Mouse (Mus musculus) kidney, adult 2 months (tissue): ENCODE measurements around the gene Eif2d. TPM values are rescaled to one million over a fixed set of nuclear protein-coding genes. Genes with fewer than 3 reads are reported as not detected.
"Not testable (repeated sequence)": the region's sequence is repeated elsewhere in the genome, so short reads cannot be mapped to it uniquely, and the experiment has no call there.

Experiments
- DNase-seq: peaks from one replicate; pipeline ENCODE4 v3.0.0; 2021
- H3K27ac ChIP-seq: fragments of 200-500 bp; 2 replicates; pipeline ENCODE4 v1.5.1; 2012; ENCODE audit warnings: low read depth, low read length, control low read depth, inconsistent platforms; ENCODE audit not compliant: insufficient read depth
- H3K27me3 ChIP-seq: fragments of 200-500 bp; replicated peaks from 2 replicates; pipeline ENCODE4 v1.6.1; 2012; ENCODE audit warnings: mild to moderate bottlenecking, moderate library complexity, low read length, inconsistent platforms; ENCODE audit not compliant: control insufficient read depth, insufficient read depth
- H3K36me3 ChIP-seq: fragments of 200-500 bp; 2 replicates; pipeline ENCODE4 v1.6.1; 2012; ENCODE audit warnings: mild to moderate bottlenecking, moderate library complexity, low read length, inconsistent platforms; ENCODE audit not compliant: control insufficient read depth, insufficient read depth
- H3K4me1 ChIP-seq: fragments of 200-500 bp; 2 replicates; pipeline ENCODE4 v1.6.1; 2011; ENCODE audit warnings: low read length; ENCODE audit not compliant: control insufficient read depth, insufficient read depth
- H3K4me3 ChIP-seq: fragments of 200-500 bp; 2 replicates; pipeline ENCODE4 v1.5.1; 2011; ENCODE audit warnings: mild to moderate bottlenecking, low read depth, low read length, control low read depth; ENCODE audit not compliant: insufficient read depth
- CTCF ChIP-seq: fragments of 200-500 bp; conservative IDR thresholded peaks from 2 replicates; pipeline ENCODE4 v1.5.1; 2011; ENCODE audit warnings: low read depth, mild to moderate bottlenecking, control low read depth, low read length, moderate library complexity, mixed read lengths; ENCODE audit not compliant: insufficient read depth, insufficient read length
- POLR2A ChIP-seq: fragments of 200-500 bp; IDR thresholded peaks from one replicate; pipeline ENCODE4 v1.6.1; 2011; ENCODE audit warnings: low read depth, low read length, control low read depth
- WGBS: fragments of 180-500 bp; shearing (Covaris S2); methylation state at CpG from one replicate; pipeline ENCODE4 v1.1.7; 2018; 5-methylcytosine and 5-hydroxymethylcytosine counted together
- polyA plus RNA-seq: library from polyadenylated mRNA; depleted of rRNA; stranded (reverse); fragments of >200 nt; gene quantifications from 2 replicates; pipeline ENCODE4 v1.2.3, GENCODE M21; 2012

Gene Eif2d
- polyA plus RNA-seq, 1 experiment: 32.1 TPM

DNA sequence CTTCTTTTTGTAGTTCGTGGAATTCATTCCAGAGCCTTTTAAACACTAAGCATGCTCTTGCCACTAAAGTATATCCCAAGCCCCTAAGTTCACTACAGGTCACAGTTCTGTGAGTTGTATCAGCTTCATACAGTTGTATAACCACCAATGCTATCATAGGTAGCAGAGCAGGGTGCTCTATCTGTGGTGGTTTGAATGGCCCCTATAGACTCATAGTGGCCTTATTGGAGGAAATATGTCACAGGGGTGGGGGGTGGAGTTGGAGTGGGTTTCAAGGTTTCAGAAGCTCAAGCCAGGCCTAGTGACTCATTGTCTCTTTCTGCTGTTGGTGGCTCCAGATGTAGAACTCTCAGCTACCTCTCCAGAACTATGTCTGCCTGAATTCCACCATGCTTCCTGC is 10.5 kb upstream of the Eif2d start:
- WGBS: 77% methylated on average over 1 of the region's 1 CpGs
- TF ChIP-seq POLR2A: no peak
- TF ChIP-seq CTCF: no peak
- H3K36me3 ChIP-seq: no peaks in the 10 kb centered on the region
- H3K27me3 ChIP-seq: no peaks in the 10 kb centered on the region
- H3K4me3 ChIP-seq: no peak overlapping the region
- H3K27ac ChIP-seq: no peak overlapping the region
- no peak for DNase-seq
- H3K4me1 ChIP-seq: no peaks in the 10 kb centered on the region; the same call in 1 of the 2 replicates

DNA sequence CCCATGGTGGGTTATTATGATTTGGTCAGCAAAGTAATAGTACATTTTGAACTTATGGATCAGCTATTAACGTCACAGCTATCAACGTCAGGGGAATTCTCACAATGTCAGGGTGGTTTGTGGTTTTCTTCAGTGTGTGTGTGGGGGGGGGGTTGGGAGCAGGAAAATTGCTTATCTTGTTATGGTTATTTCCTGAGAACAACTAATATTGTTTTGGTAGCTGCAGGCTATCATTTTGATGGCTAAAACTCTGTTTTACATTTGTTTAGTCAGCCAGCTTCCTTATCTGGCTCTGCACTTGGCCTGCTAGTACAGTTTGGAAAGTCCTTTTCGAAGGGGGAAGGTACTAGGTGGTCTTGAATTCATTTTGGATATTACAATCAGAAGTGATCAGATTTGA is 7.8 kb upstream of the Eif2d start:
- H3K27me3 ChIP-seq, H3K36me3 ChIP-seq, H3K27ac ChIP-seq, DNase-seq, H3K4me3 ChIP-seq, H3K4me1 ChIP-seq: not testable (repeated sequence)
- 89% methylated on average over 3 of the region's 3 CpGs for WGBS

DNA sequence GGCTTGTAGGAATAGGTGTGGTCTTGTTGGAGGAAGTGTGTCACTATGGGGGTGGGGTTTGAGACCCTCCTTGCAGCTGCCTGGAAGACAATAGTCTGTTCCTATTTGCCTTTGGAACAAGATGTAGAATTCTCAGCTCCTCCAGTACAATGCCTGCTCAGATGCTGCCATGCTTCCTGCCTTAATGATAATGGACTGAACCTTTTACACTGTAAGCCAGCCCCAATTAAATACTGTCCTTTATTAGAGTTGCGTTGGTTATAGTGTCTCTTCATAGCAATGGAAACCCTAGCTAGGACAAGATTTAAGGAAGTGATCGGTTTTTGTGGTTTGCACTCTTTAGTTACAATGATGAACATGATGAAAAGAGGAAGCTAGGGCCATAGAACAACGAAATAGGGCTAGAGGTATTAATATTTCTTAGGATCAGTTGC is 6.8 kb upstream of the Eif2d start:
- TF ChIP-seq CTCF (no peak), POLR2A (no peak)
- no peaks in the 10 kb centered on the region for H3K4me1 ChIP-seq
- no peaks in the 10 kb centered on the region for H3K27me3 ChIP-seq
- no peak overlapping the region for H3K4me3 ChIP-seq
- no peak for DNase-seq
- WGBS: 83% methylated on average over 3 of the region's 3 CpGs
- no peaks in the 10 kb centered on the region for H3K36me3 ChIP-seq
- H3K27ac ChIP-seq: no peak overlapping the region

DNA sequence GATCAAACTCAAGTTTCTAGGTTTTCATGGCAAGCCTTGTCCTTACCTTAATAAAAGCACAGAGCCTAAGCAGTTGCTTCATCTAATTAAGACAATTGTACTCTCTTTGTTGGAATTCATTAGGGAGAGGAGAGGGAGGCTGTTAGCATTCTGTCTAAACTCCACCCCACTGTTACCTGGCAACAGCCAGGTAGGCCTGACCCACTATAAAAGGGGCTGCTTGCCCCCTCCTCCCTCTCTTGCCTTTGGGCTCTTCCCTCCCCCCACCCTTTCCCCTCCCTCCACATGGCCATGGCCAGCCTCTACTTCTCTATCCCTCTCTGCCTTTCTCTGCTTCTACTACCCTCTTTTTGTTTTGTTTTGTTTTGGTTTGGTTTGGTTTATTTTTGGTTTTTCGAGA is 3.5 kb upstream of the Eif2d start:
- no peak for DNase-seq
- H3K36me3 ChIP-seq: no peaks in the 10 kb centered on the region
- no peak overlapping the region for H3K4me3 ChIP-seq
- H3K4me1 ChIP-seq: peaks cover 5% of the 10 kb centered on the region; the same call in 1 of the 2 replicates
- WGBS: 86% methylated on average over 1 of the region's 1 CpGs
- no peaks in the 10 kb centered on the region for H3K27me3 ChIP-seq
- H3K27ac ChIP-seq: no peak overlapping the region
- TF ChIP-seq POLR2A (no peak), CTCF (no peak)

DNA sequence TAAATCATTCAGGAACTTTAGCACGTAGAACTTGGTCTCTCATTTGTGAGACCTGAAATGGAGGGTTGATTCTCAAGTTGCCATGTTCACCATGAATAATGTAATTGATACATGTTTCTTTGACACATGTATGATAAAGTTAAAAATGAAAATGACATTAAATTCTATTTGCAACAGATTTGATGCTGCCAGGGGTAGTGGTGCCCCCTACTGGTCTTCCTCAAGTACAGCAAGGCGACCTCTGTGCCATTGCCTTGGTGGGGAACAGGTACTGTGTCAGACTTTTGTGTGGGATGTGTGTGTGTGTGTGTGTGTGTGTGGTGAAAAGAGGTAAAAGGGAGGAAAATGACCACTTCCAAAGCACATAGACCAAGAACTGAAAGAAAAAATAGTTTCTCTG is 2.5 kb downstream of the Eif2d start:
- TF ChIP-seq CTCF (peak; percentile 88), POLR2A (no peak)
- Histone ChIP-seq H3K4me3 (no peak overlapping the region), H3K27me3 (no peaks in the 10 kb centered on the region), H3K36me3 (0 out of 2 replicates have a peak, but pooled peaks cover 5% of the 10 kb centered on the region), H3K4me1 (peaks cover 5% of the 10 kb centered on the region), H3K27ac (no peak overlapping the region)
- 66% methylated on average over 2 of the region's 2 CpGs for WGBS
- DNase-seq: peak; percentile 42

DNA sequence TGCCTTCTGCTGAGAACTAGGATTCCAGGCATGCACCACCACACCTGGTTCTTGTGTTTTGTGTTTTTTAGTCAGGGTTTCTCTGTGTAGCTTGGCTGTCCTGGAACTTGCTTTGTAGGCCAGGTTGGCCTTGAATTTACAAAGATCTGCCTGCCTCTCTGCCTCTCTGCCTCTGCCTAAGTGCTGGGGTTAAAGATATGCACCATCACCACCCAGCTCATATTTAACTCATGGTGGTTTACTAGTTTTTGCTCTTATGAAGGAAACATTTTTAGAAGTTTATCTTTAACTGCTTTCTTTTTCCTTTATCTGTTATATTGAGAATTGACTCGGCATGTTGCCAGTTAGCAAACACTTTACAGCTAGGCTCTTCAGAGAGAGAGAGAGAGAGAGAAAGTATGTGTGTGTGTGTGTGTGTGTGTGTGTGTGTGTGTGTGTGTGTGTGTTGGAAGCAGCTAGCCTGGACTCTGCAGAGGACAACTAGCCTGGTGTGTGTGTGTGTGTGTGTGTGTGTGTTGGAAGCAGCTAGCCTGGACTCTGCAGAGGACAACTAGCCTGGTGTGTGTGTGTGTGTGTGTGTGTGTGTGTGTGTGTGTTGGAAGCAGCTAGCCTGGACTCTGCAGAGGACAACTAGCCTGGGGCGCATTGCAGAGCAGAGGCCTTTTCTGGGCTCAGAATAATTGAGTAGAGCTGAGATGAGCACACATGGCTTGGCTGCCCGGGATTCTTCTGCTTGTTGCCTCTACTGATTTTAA is 6.8 kb downstream of the Eif2d start:
- WGBS: 88% methylated on average over 3 of the region's 3 CpGs
- H3K4me1 ChIP-seq, H3K27me3 ChIP-seq, DNase-seq, H3K36me3 ChIP-seq, H3K4me3 ChIP-seq, H3K27ac ChIP-seq: not testable (repeated sequence)

DNA sequence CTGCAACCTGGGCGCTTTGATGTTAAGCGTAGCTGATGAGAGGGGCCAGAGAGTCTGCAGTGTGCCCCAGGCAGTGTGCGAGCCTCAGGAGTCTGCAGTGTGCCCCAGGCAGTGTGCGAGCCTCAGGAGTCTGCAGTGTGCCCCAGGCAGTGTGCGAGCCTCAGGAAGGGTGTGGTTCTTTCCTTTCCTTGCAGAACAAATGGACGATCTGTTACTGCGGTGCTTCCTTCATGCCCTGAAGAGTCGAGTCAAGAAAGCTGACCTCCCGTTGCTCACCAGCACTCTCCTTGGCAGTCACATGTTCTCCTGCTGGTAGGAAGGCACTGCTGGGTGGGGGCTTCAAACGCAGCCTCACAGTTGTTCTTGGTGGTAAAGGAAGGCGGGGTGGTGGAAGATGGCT is 8.1 kb downstream of the Eif2d start:
- peaks cover 8% of the 10 kb centered on the region for H3K36me3 ChIP-seq
- WGBS: 73% methylated on average over 11 of the region's 11 CpGs
- no peaks in the 10 kb centered on the region for H3K27me3 ChIP-seq
- peak; percentile 49 for DNase-seq
- H3K4me1 ChIP-seq: no peaks in the 10 kb centered on the region; the same call in 1 of the 2 replicates
- TF ChIP-seq CTCF (no peak), POLR2A (no peak)
- no peak overlapping the region for H3K4me3 ChIP-seq
- no peak overlapping the region for H3K27ac ChIP-seq
